Mouse (Mus musculus): Measurements from ENCODE around the gene Sprn.

GRCm38 (mm10) chr7:140135106-140135770 lies 19.4 kb downstream of the Sprn start:
- no peak for TF ChIP-seq CTCF (IDR thresholded peaks at IDR 0.05; ENCODE audit: borderline replicate concordance, insufficient read depth, low read length)
- TF ChIP-seq POLR2A (IDR thresholded peaks at IDR 0.05; ENCODE audit: low read depth, low read length), result no peak
